Mouse (Mus musculus) MEL (cell line): ENCODE measurements around the gene Rpl41. TPM values are rescaled to one million over a fixed set of nuclear protein-coding genes. Genes with fewer than 3 reads are reported as not detected.

Experiments used
- DNase-seq: peaks from one replicate; pipeline ENCODE4 v3.0.0; 2011; ENCODE audit warnings: low read depth, low spot score
- H3K27ac ChIP-seq: 2 replicates; pipeline ENCODE4 v1.5.1; 2012; ENCODE audit warnings: low read depth, mild to moderate bottlenecking, control low read depth, low read length, moderate library complexity; ENCODE audit not compliant: control insufficient read depth
- H3K27me3 ChIP-seq, 2 experiments: fragments of 150-350 bp in 1 of 2; sonication (generic) in 1 of 2; 2 replicates each; pipeline ENCODE4 v1.6.1; 2012; ENCODE audit warnings: low read length in 2 of 2, mild to moderate bottlenecking in 2 of 2, improper control_type of control experiment in 1 of 2, moderate library complexity in 1 of 2; ENCODE audit not compliant: insufficient read depth in 2 of 2, control insufficient read depth in 1 of 2
- H3K36me3 ChIP-seq, 2 experiments: 2 replicates each; pipeline ENCODE4 v1.6.1; 2012 to 2014; ENCODE audit warnings: low read length in 2 of 2, improper control_type of control experiment in 1 of 2, inconsistent platforms in 1 of 2, mild to moderate bottlenecking in 1 of 2; ENCODE audit not compliant: insufficient read depth in 2 of 2, control insufficient read depth in 1 of 2
- H3K4me1 ChIP-seq, 2 experiments: fragments of 150-350 bp in 1 of 2; sonication (generic) in 1 of 2; 2 replicates each; pipeline ENCODE4 v1.6.1; 2012; ENCODE audit warnings: low read length in 2 of 2, improper control_type of control experiment in 1 of 2, mild to moderate bottlenecking in 1 of 2; ENCODE audit not compliant: insufficient read depth in 2 of 2, control insufficient read depth in 1 of 2
- H3K4me3 ChIP-seq, 2 experiments: fragments of 150-350 bp in 1 of 2; sonication (generic) in 1 of 2; 2 replicates each; pipeline ENCODE4 v1.5.1; 2012; ENCODE audit warnings: low read depth in 2 of 2, low read length in 2 of 2, mild to moderate bottlenecking in 2 of 2, moderate library complexity in 2 of 2, control low read depth in 1 of 2, improper control_type of control experiment in 1 of 2; ENCODE audit not compliant: control insufficient read depth in 1 of 2, insufficient read depth in 1 of 2
- H3K79me2 ChIP-seq: 2 replicates; pipeline ENCODE4 v1.6.1; 2012; ENCODE audit warnings: mild to moderate bottlenecking, low read length, moderate library complexity; ENCODE audit not compliant: control insufficient read depth, poor library complexity, insufficient read depth
- H3K9ac ChIP-seq: 2 replicates; pipeline ENCODE4 v1.6.1; 2012; ENCODE audit warnings: low read depth, mild to moderate bottlenecking, control low read depth, low read length, moderate library complexity; ENCODE audit not compliant: control insufficient read depth, poor library complexity, severe bottlenecking
- H3K9me3 ChIP-seq: fragments of 150-350 bp; sonication (generic); replicated peaks from 2 replicates; pipeline ENCODE4 v1.6.1; 2012; ENCODE audit warnings: mild to moderate bottlenecking, low read length, improper control_type of control experiment, moderate library complexity; ENCODE audit not compliant: insufficient read depth
- BHLHE40 ChIP-seq: IDR thresholded peaks from 2 replicates; pipeline ENCODE4 v1.6.1; 2012; ENCODE audit warnings: low read depth, mild to moderate bottlenecking, inconsistent platforms, low read length, improper control_type of control experiment, borderline replicate concordance
- CHD1 ChIP-seq: IDR thresholded peaks from 2 replicates; pipeline ENCODE4 v1.6.1; 2012; ENCODE audit warnings: low read depth, mild to moderate bottlenecking, inconsistent platforms, low read length, improper control_type of control experiment
- CTCF ChIP-seq, 3 experiments: IDR thresholded peaks in 2 of 3; conservative IDR thresholded peaks in 1 of 3; 2 replicates each; pipeline ENCODE4 v1.5.1; 2011 to 2012; ENCODE audit warnings: low read length in 3 of 3, low read depth in 2 of 3, mild to moderate bottlenecking in 2 of 3, improper control_type of control experiment in 1 of 3, inconsistent platforms in 1 of 3, mixed read lengths in 1 of 3, moderate library complexity in 1 of 3; ENCODE audit not compliant: control insufficient read depth in 1 of 3, insufficient read depth in 1 of 3, poor library complexity in 1 of 3, severe bottlenecking in 1 of 3
- ELF1 ChIP-seq: IDR thresholded peaks from 2 replicates; pipeline ENCODE4 v1.6.1; 2014; ENCODE audit warnings: low read depth, mild to moderate bottlenecking, inconsistent platforms, low read length, improper control_type of control experiment, moderate library complexity
- ETS1 ChIP-seq: IDR thresholded peaks from 2 replicates; pipeline ENCODE4 v1.6.1; 2012; ENCODE audit warnings: low read depth, mild to moderate bottlenecking, inconsistent platforms, low read length, improper control_type of control experiment, moderate library complexity
- MAX ChIP-seq: IDR thresholded peaks from 2 replicates; pipeline ENCODE4 v1.6.1; 2011; ENCODE audit warnings: low read length, improper control_type of control experiment
- MAZ ChIP-seq: IDR thresholded peaks from 2 replicates; pipeline ENCODE4 v1.6.1; 2012; ENCODE audit warnings: low read depth, mild to moderate bottlenecking, inconsistent platforms, low read length, improper control_type of control experiment
- MEF2A ChIP-seq: IDR thresholded peaks from 2 replicates; pipeline ENCODE4 v1.6.1; 2014; ENCODE audit warnings: low read depth, mild to moderate bottlenecking, inconsistent platforms, low read length, improper control_type of control experiment; ENCODE audit not compliant: poor library complexity, insufficient replicate concordance, severe bottlenecking; ENCODE audit errors: extremely low read depth
- MXI1 ChIP-seq: IDR thresholded peaks from 2 replicates; pipeline ENCODE4 v1.6.1; 2011; ENCODE audit warnings: mild to moderate bottlenecking, low read depth, low read length, improper control_type of control experiment
- MYB ChIP-seq: IDR thresholded peaks from 2 replicates; pipeline ENCODE4 v1.6.1; 2011; ENCODE audit warnings: mild to moderate bottlenecking, low read depth, low read length, improper control_type of control experiment
- MYC ChIP-seq: IDR thresholded peaks from 2 replicates; pipeline ENCODE4 v1.6.1; 2011; ENCODE audit warnings: low read depth, mild to moderate bottlenecking, low read length, improper control_type of control experiment, moderate library complexity
- POLR2A ChIP-seq, 2 experiments: IDR thresholded peaks; 2 replicates each; pipeline ENCODE4 v1.6.1; 2011 to 2012; ENCODE audit warnings: low read length in 2 of 2, mild to moderate bottlenecking in 2 of 2, control low read depth in 1 of 2, improper control_type of control experiment in 1 of 2, low read depth in 1 of 2, moderate library complexity in 1 of 2; ENCODE audit not compliant: control insufficient read depth in 1 of 2, insufficient read depth in 1 of 2, poor library complexity in 1 of 2
- POLR2AphosphoS2 ChIP-seq: IDR thresholded peaks from 2 replicates; pipeline ENCODE4 v1.6.1; 2011; ENCODE audit warnings: low read length, improper control_type of control experiment
- POLR2AphosphoS5 ChIP-seq: IDR thresholded peaks from 2 replicates; pipeline ENCODE4 v1.6.1; 2012; ENCODE audit warnings: low read depth, borderline replicate concordance, mild to moderate bottlenecking, inconsistent platforms, low read length, moderate library complexity, mixed read lengths
- RAD21 ChIP-seq: IDR thresholded peaks from 2 replicates; pipeline ENCODE4 v1.6.1; 2011; ENCODE audit warnings: mild to moderate bottlenecking, low read depth, low read length, improper control_type of control experiment
- RCOR1 ChIP-seq: IDR thresholded peaks from 2 replicates; pipeline ENCODE4 v1.6.1; 2012; ENCODE audit warnings: low read depth, mild to moderate bottlenecking, inconsistent platforms, low read length, improper control_type of control experiment
- SIN3A ChIP-seq: IDR thresholded peaks from 2 replicates; pipeline ENCODE4 v1.6.1; 2012; ENCODE audit warnings: low read length, improper control_type of control experiment, inconsistent platforms
- SMC3 ChIP-seq: IDR thresholded peaks from 2 replicates; pipeline ENCODE4 v1.6.1; 2011; ENCODE audit warnings: low read depth, low read length, improper control_type of control experiment
- TBP ChIP-seq: IDR thresholded peaks from 2 replicates; pipeline ENCODE4 v1.8.0; 2011; ENCODE audit warnings: low read depth, low read length, improper control_type of control experiment
- TCF12 ChIP-seq: IDR thresholded peaks from 2 replicates; pipeline ENCODE4 v1.6.1; 2014; ENCODE audit warnings: low read depth, mild to moderate bottlenecking, inconsistent platforms, low read length, improper control_type of control experiment, moderate library complexity
- USF2 ChIP-seq, 2 experiments: IDR thresholded peaks; 2 replicates each; pipeline ENCODE4 v1.6.1; 2011 to 2012; ENCODE audit warnings: improper control_type of control experiment in 2 of 2, low read length in 2 of 2, borderline replicate concordance in 1 of 2, inconsistent platforms in 1 of 2, low read depth in 1 of 2, mild to moderate bottlenecking in 1 of 2; ENCODE audit not compliant: insufficient read depth in 1 of 2
- ZC3H11A ChIP-seq: IDR thresholded peaks from 2 replicates; pipeline ENCODE4 v1.6.1; 2012; ENCODE audit warnings: low read depth, mild to moderate bottlenecking, inconsistent platforms, low read length, improper control_type of control experiment
- ZMIZ1 ChIP-seq: IDR thresholded peaks from 2 replicates; pipeline ENCODE4 v1.6.1; 2012; ENCODE audit warnings: low read depth, mild to moderate bottlenecking, inconsistent platforms, low read length, improper control_type of control experiment, moderate library complexity
- ZNF384 ChIP-seq: IDR thresholded peaks from 2 replicates; pipeline ENCODE4 v1.6.1; 2012; ENCODE audit warnings: low read depth, mild to moderate bottlenecking, inconsistent platforms, low read length, improper control_type of control experiment
- polyA plus RNA-seq, 2 experiments: library from polyadenylated mRNA; stranded (reverse) in 1 of 2; unstranded in 1 of 2; fragments of >175 nt in 1 of 2; fragments of >200 nt in 1 of 2; gene quantifications; 2 replicates each; pipeline versions ENCODE4 v1.2.1 to v1.2.4; 2012; ENCODE audit warnings: low replicate concordance in 2 of 2, low read depth in 1 of 2; ENCODE audit not compliant: insufficient read length in 2 of 2, insufficient read depth in 1 of 2, missing spikeins in 1 of 2
- total RNA-seq: library from RNA; depleted of rRNA; stranded (reverse); fragments of 300-350 nt; gene quantifications from 2 replicates; pipeline ENCODE4 v1.2.3, GENCODE M21; 2012

The Rpl41 gene
- total and polyA plus RNA-seq, 3 experiments: 274 to 10,905 (median 6,931) TPM

DNA sequence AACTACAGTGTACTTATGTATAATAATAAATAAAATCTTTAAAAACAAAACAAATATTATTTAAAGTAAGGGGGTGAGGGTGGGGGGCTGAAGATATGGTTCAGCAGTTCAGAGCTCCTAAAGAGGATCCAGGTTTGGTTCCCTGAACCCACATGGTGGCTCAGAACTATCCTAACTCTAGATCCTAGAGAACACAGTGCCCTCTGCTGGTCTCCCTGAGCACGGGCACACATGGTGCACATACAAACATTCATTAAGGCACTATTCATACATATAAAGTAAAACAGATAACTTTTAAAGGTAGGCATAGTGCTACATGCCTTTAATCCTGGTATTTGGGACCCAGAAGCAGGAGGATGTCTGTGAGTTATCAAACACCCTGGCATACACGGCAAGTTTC lies 26.0 kb upstream of the Rpl41 start:
- no peaks in the 10 kb centered on the region for H3K36me3 ChIP-seq
- DNase-seq: peak; percentile 61
- H3K4me3 ChIP-seq: no peak overlapping the region
- H3K27me3 ChIP-seq: peaks cover 1 to 3% of the 10 kb centered on the region in 2 experiments
- H3K9ac ChIP-seq: no peak overlapping the region
- no peaks in the 10 kb centered on the region for H3K9me3 ChIP-seq
- no peak for TF ChIP-seq MXI1
- TF ChIP-seq CTCF (IDR thresholded peaks at IDR 0.05 in 2 of 3, conservative IDR thresholded peaks at IDR 0.05 in 1 of 3; ENCODE audit: control insufficient read depth in 1 of 3, insufficient read depth in 1 of 3, low read depth in 2 of 3, low read length in 3 of 3, poor library complexity in 1 of 3, severe bottlenecking in 1 of 3): peak; percentile 71 to 72 (median 72)
- TF ChIP-seq ZC3H11A: no peak
- no peak for TF ChIP-seq USF2 (IDR thresholded peaks at IDR 0.05; ENCODE audit: borderline replicate concordance in 1 of 2, insufficient read depth in 1 of 2, low read depth in 1 of 2, low read length in 2 of 2)
- no peak for TF ChIP-seq RCOR1
- no peak for TF ChIP-seq POLR2AphosphoS2
- TF ChIP-seq MYB: no peak
- peak; percentile 51 for TF ChIP-seq SMC3
- 0 out of 2 replicates have a peak, but pooled peaks have one; percentile 60 for TF ChIP-seq MYC
- TF ChIP-seq CHD1: no peak
- TF ChIP-seq MAX: no peak
- no peak for TF ChIP-seq TCF12
- TF ChIP-seq BHLHE40: no peak
- TF ChIP-seq POLR2A (IDR thresholded peaks at IDR 0.05; ENCODE audit: control insufficient read depth in 1 of 2, insufficient read depth in 1 of 2, low read depth in 1 of 2, low read length in 2 of 2, poor library complexity in 1 of 2): no peak
- no peak for TF ChIP-seq TBP
- no peak for TF ChIP-seq ZMIZ1
- TF ChIP-seq MAZ: no peak
- TF ChIP-seq RAD21: peak; percentile 32
- TF ChIP-seq ELF1: no peak
- no peak for TF ChIP-seq ZNF384
- no peak for TF ChIP-seq POLR2AphosphoS5
- TF ChIP-seq SIN3A: no peak
- no peak for TF ChIP-seq ETS1
- no peak for TF ChIP-seq MEF2A
- H3K4me1 ChIP-seq: no peaks in the 10 kb centered on the region
- no peaks in the 10 kb centered on the region for H3K79me2 ChIP-seq
- H3K27ac ChIP-seq: no peak overlapping the region
